Mouse (Mus musculus): ENCODE measurements at regions not wholly inside any gene's neighbourhood (a gene's known extent, or its start where the extent isn't known, plus 50 kb on each side); places are given as distances from the start of the nearest gene placed in this dataset.
"Not testable (repeated sequence)": the region's sequence is repeated elsewhere in the genome, so short reads cannot be mapped to it uniquely, and the experiment has no call there.

DNA sequence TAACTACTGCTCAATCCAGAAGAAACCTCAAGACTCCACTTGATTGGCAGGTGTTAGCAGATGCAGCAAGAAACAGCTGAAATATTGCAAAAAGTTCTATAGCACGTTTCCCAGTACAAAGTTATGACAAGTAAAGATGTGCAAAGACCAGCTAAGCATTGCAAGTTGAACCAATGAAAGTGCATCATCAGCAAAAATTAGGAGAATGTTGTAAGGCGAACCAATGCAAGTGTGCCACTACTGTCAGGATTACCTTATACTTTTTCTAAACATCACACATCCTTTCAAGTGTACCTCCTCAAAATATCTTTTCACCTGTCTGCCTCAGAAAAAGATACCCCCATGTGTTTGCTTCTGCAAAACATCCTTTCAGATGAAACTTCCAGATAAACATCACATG lies 244.7 kb downstream of the Slco6d1 start:
- no peak for DNase-seq (ENCODE audit: low read depth, low spot score)

DNA sequence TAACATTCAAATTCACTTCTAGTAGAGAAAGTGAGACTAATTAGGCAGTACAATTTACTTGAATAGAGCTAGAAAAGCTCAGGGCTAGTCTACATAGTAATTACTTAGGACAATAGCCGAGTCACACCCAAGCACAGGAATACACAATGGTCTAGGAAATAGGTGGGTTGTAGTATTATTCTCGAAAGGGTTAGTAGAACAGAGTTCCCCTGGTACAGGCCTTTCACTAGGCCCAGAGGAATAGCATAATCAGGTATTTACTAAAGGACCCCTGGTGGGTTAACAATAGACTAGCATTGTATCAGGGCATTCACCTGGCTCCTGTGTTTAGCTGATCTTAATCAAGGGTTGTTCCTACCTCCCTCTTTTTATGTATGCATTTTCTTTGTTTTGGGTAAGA lies 246.5 kb downstream of the Slco6d1 start:
- not testable (repeated sequence) for DNase-seq (ENCODE audit: low read depth, low spot score)

- DNase-seq (ENCODE audit: low read depth, low spot score), result no peak
Measured at GRCm38 (mm10) chr1:98667887-98668286, 247.0 kb downstream of the Slco6d1 start.

DNA sequence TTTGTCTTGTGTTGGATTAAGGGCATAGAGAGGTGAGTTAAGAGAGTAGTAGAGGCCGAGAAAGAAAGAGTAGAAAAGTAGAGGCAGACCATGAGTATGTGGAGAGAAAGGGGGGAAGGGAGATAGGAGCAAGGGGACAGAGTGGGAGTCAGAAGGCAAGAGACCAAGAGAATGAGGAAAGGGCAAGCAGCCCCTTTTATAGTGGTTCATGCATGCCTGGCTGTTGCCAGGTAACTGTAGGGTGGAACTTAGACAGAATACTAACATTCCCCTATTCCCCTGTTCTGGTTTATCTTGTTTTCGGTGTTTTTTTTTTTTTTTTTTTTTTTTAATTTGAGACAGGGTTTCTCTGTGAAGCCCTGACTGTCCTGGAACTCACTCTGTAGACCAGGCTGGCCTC lies 247.7 kb downstream of the Slco6d1 start:
- peak; percentile 9 for DNase-seq (ENCODE audit: low read depth, low spot score)

DNA sequence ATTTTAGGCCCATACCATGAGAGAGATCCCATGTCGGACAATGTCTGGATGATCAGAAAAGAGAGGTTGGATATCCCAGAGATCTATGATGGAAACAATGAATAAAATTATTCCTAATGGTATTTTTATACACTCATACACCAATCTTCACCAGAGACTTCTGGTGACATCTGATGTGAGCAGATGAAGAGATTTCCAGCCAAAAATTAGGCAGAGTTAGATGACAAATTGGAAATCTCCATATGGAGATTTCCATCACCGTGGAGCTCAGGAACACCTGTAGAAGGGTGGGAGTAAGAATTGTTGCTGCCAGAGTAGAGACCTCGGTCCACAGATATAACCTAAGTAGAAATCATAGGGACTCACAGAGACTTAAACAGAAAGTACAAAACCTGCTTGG lies 257.8 kb downstream of the Slco6d1 start:
- DNase-seq (ENCODE audit: low read depth, low spot score), result no peak

DNA sequence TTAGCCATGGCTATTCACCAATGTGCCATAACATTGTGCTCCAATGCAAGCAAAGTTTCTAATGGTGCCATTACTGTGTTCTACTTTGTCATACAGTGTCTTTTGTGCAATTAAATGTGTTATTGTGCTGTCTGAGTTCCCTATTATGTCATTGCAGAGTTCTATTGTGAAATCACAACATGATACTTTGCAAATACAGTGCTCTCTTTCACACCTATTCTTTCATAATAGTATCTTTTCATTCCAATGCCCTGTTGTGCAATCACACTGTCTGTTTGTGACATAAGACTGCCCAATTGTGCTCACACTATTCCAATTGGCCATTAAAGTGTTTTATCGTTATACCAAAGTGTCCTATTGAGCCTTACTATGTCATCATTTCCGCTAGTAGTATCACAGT lies 292.9 kb downstream of the Slco6d1 start:
- no peak for DNase-seq (ENCODE audit: low read depth, low spot score)

DNA sequence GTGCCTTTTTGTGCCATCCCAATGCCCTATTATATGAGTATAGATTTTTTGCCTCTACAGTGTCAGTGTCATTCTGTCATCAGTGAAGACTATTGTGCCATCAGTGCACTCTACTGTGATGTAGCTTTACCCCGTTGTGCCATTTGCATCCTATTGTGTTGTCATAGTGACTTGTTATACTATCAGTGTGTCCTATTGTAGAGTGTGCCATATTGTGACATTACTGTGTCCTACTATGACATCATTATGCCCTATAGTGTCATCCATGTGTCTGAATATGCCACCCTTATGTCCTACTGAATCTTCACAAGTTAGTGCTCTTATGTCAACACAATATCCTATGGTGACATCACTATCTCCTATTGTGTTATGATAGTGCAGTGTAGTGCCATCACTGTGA lies 293.4 kb downstream of the Slco6d1 start:
- no peak for DNase-seq (ENCODE audit: low read depth, low spot score)

- DNase-seq (ENCODE audit: low read depth, low spot score), result no peak
Measured at GRCm38 (mm10) chr1:98720595-98720994, 299.7 kb downstream of the Slco6d1 start.

DNA sequence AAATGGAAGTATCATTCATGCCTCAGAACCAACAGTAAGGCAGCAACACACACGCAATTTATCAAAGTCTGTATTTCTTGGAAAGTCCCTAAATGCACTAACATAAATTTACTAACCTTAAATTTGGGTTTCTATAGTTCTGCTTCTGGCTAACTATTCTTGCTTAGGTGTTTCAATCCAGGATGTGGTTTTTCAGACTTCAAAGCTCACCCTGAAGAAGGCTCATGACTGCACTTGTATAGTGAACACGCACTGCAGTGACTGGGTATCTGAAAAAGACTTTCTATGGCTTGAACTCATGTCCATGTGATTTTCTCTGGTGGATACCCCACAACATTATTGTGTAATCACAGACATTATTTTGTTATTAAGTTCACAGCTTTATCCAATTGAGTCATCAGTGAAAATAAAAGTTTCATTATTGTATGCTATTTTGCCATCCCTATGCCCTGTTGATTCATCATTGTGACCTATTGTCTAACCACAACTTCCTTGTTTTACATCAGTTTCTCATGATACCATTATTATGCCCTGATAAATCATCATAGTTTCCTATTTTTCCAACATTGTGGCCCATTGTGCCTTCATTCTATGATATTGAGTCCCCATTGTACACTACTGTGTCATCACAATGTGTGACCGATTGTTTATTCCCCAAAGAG lies 306.6 kb downstream of the Slco6d1 start:
- DNase-seq (ENCODE audit: low read depth, low spot score), result no peak

- peak; percentile 47 for DNase-seq (ENCODE audit: low read depth, low spot score)
Measured at GRCm38 (mm10) chr1:98748886-98749285, 328.0 kb downstream of the Slco6d1 start.

DNA sequence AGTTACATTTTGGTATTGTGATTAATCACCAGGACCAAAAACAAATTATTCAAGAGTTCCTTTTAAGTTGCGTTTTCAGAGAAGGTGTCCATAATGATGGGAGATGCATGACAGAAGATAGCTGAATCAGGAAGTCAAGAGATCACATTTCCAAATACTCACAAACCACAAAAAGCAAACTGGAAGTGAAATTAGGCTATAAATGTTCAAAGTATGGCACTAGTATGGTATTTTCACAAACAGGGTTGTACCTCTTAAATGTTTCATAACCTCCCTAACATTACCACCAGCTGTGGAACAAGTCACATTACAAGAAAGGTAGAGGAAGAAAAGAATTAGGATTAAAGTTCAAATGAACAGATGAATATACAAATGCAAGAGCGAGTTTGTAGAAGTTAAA lies 367.6 kb downstream of the Slco6d1 start:
- no peak for DNase-seq (ENCODE audit: low read depth, low spot score)

DNA sequence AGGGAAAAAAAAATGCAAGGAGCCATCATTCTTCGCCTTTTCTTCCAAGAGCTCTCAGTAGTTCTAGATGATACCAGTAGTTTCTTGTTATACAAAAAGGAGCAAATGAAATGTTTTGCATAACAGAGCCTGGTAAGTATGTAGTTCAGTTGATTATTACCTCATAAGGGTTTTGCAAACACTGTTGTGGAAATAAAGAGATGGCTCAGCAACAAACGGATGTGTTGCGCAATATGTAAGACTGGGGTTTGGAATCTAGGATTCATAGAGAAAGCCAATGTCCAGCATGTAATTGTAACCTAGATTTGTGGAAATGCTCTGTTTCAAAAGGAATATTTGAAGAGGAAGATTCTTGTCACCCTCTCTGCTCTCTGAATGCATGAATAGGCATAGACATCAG lies 372.4 kb downstream of the Slco6d1 start:
- no peak for DNase-seq (ENCODE audit: low read depth, low spot score)

GRCm38 (mm10) chr1:98812543-98812942 lies 391.6 kb downstream of the Slco6d1 start:
- DNase-seq (ENCODE audit: low read depth, low spot score), result no peak

DNA sequence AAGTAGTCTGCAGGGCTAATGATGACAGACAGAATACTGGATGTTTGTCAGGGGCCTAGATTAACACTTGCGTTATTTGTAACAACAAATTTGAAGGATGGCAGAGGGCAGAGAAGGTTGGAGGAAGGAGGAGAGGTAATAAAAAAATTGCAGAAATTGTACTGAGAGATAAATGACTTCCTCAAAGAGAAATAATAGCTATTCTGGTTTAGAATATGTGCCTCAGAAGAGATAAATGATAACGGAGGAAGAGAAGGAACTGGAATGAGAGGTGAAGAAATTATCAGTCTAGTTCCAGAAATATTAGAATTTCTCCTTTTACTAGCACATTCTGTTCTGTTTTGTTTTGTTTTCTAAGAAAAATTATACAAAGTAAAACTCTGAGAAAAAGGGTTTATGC lies 393.1 kb downstream of the Slco6d1 start:
- no peak for DNase-seq (ENCODE audit: low read depth, low spot score)

- no peak for DNase-seq (ENCODE audit: low read depth, low spot score)
Measured at GRCm38 (mm10) chr1:98818076-98818475, 397.2 kb downstream of the Slco6d1 start.

- DNase-seq (ENCODE audit: low read depth, low spot score), result no peak
Measured at GRCm38 (mm10) chr1:98860236-98860635, 439.3 kb downstream of the Slco6d1 start.

DNA sequence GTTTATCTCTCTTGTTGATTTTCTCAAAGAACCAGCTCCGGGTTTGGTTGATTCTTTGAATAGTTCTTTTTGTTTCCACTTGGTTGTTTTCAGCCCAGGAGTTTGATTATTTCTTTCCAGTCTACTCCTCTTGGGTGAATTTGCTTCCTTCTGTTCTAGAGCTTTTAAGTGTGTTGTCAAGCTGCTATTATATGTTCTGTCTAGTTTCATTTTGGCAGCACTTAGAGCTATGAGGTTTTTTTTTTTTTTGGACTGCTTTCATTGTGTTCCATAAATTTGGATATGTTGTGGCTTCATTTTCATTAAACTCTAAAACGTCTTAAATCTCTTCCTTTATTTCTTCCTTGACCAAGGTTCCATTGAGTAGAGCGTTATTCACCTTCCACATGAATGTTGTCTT lies 485.3 kb downstream of the Slco6d1 start:
- no peak for DNase-seq (ENCODE audit: low read depth, low spot score)

GRCm38 (mm10) chr1:98923043-98923442 lies 502.1 kb downstream of the Slco6d1 start:
- DNase-seq (ENCODE audit: low read depth, low spot score), result no peak

GRCm38 (mm10) chr1:98924933-98925332 lies 504.0 kb downstream of the Slco6d1 start:
- no peak for DNase-seq (ENCODE audit: low read depth, low spot score)

GRCm38 (mm10) chr1:98930926-98931325 lies 510.0 kb downstream of the Slco6d1 start:
- no peak for DNase-seq (ENCODE audit: low read depth, low spot score)

DNA sequence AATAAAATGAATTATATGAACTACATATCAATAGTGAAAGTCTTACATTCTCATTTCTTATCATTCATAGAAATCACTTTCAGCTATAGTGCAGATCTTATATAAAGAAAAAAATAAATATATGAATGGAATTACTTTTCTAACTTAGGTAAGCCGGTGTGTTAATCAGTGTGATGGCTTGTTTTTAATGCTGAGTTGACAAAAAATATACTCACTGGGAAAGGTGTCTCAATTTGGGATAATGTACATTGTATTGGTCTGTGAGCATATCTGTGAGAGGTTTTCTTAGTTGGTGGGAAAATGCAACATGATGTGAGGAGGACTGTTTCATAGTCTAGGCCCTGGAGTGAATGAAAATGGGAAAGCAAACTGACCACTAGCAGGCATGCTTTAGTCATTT lies 511.3 kb downstream of the Slco6d1 start:
- DNase-seq (ENCODE audit: low read depth, low spot score), result no peak

DNA sequence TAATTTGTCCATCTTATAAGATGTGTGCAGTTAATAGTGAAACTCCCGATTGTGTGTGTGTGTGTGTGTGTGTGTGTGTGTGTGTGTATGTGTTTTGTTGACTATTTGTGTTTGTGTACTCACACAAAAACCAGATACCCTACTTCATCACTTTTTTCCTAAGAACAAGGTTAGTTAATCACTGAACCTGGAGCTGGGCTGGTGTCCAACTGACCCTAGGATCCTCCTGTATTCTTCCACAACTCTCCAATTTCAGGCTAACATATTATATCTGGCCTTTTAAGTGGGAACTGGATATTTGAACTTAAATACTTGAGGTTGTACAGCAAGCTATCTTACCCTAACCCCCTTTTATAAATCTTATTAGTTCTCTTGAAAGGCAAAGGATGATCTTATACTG lies 556.8 kb downstream of the Slco6d1 start:
- no peak for DNase-seq (ENCODE audit: low read depth, low spot score)
